Mouse (Mus musculus): Measurements from ENCODE around the gene 1700001P01Rik. TPM values are rescaled to one million over a fixed set of nuclear protein-coding genes. Genes with fewer than 3 reads are reported as not detected.

Gene 1700001P01Rik
- polyA plus RNA-seq, 1 experiment from 2014 or later, result not detected

DNA sequence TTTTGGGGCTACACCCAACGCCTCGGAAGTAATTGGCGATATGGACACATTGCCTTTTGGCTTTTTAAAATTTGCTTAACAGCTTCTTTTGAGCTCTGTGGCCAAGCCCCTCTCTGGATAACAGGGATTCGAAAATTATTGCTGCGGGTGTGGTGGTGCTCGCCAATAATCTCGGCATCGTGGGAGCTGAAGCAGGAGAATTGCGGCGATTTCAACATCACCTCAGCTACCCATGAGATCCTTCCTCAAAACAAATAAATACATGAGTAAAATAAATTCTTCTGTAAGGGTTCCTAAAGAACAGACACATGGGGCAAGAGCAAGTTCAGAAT lies 6.8 kb upstream of the 1700001P01Rik start:
- H3K27ac ChIP-seq, result peak overlapping the region; percentile 94
- peaks cover 13% of the 10 kb centered on the region for H3K4me1 ChIP-seq
- peaks cover 33% of the 10 kb centered on the region for H3K36me3 ChIP-seq
- H3K4me2 ChIP-seq (replicated peaks), result peak overlapping the region; percentile 51
- no peaks in the 10 kb centered on the region for H3K27me3 ChIP-seq
- peak overlapping the region; percentile 94 for H3K4me3 ChIP-seq
- peak overlapping the region; percentile 64 for H3K9ac ChIP-seq
- WGBS, result 1% methylated on average over 10 of the region's 10 CpGs
- ATAC-seq (ENCODE audit: insufficient number of reproducible peaks, insufficient read depth, low FRiP score, low TSS enrichment), result peak; percentile 29; the same call in 1 of the 2 replicates
- H3K9me3 ChIP-seq, result no peaks in the 10 kb centered on the region

- no peaks in the 10 kb centered on the region for H3K27me3 ChIP-seq
- H3K9me3 ChIP-seq, result no peaks in the 10 kb centered on the region
- H3K9ac ChIP-seq, result peak within 1 kb of the TSS; percentile 99
- peaks cover 39% of the 10 kb centered on the region for H3K36me3 ChIP-seq
- H3K4me1 ChIP-seq, result peaks cover 13% of the 10 kb centered on the region
- H3K4me2 ChIP-seq (replicated peaks), result peak within 1 kb of the TSS; percentile 51
- peak within 1 kb of the TSS; percentile 94 for H3K4me3 ChIP-seq
- peak within 1 kb of the TSS; percentile 94 for H3K27ac ChIP-seq
- ATAC-seq (ENCODE audit: insufficient number of reproducible peaks, insufficient read depth, low FRiP score, low TSS enrichment), result peak; percentile 93
- WGBS, result under 1% methylated on average over 67 of the region's 67 CpGs
These were observed 6.3 kb upstream of the 1700001P01Rik start, which contains the start of gene Rpl23 for GRCm38 (mm10) chr11:97781832-97782563. Gene Rpl23, minus strand, starts transcription at chr11:97782437.

- Histone ChIP-seq H3K27ac (peak overlapping the region; percentile 94), H3K36me3 (peaks cover 44% of the 10 kb centered on the region), H3K27me3 (no peaks in the 10 kb centered on the region), H3K4me1 (peaks cover 13% of the 10 kb centered on the region), H3K9ac (peak overlapping the region; percentile 99), H3K9me3 (no peaks in the 10 kb centered on the region), H3K4me3 (peak overlapping the region; percentile 94), H3K4me2 (replicated peaks) (peak overlapping the region; percentile 51)
- ATAC-seq (ENCODE audit: insufficient number of reproducible peaks, insufficient read depth, low FRiP score, low TSS enrichment), result no peak
- WGBS, result 4% methylated on average over 11 of the region's 11 CpGs
These were observed 5.7 kb upstream of the 1700001P01Rik start for GRCm38 (mm10) chr11:97781478-97781831.

DNA sequence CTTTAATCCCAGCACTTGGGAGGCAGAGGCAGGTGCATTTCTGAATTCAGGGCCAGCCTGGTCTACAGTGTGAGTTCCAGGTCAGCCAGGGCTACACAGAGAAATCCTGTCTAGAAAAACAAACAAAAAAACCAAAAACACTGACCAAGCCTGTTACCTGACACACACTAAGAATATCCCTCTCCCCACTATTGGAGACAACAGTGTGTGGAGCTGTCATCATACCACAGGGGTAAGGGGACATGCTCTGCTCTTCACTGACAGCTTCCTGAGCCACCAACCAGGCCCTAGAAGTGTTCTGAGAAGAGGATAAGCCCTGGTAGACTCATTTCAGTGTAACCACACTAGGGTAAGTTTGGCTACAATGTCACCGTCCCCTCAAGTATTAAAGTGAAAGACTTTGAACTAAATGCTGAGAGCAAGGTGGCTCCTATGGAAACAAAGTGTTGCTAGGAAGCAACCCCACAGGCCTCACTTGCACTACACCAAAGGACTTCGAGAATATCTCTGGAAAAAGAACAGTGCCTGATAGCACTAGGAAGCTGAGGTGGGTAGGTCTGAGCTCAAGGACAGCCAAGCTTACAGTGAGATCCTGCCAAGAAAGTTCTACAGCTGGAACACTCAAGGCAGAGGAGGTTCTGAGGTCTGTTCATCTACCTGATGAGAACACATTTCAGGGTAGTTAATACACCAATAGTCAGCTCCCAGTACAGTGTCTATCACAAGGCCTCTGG lies 4.4 kb upstream of the 1700001P01Rik start:
- no peak for ATAC-seq (ENCODE audit: insufficient number of reproducible peaks, insufficient read depth, low FRiP score, low TSS enrichment)
- 92% methylated on average over 2 of the region's 2 CpGs for WGBS
- Histone ChIP-seq H3K4me2 (replicated peaks) (peak overlapping the region; percentile 51), H3K36me3 (peaks cover 48% of the 10 kb centered on the region), H3K9me3 (no peaks in the 10 kb centered on the region), H3K9ac (peak overlapping the region; percentile 30; the same call in 1 of the 2 replicates), H3K4me3 (peak overlapping the region; percentile 94; the same call in 1 of the 2 replicates), H3K4me1 (peaks cover 13% of the 10 kb centered on the region), H3K27ac (no peak overlapping the region), H3K27me3 (no peaks in the 10 kb centered on the region)

DNA sequence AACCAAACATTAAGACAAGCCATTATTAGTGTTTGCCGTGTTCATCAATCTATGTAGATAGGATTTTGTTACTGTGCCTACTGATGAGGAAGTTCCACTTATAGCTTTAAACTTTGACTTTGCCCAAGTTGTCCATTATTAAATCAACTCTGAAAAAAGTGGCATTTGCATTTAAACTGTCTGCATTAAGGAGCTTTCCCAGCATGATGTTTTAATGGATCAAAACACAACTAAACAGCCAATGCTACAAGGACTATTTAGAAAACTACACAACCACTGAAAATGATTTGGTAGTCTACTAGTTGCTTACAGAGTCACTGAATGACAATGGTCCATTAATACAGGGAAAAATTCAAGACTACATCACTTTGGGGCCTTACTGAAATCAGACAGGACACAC lies 3.2 kb upstream of the 1700001P01Rik start:
- peaks cover 48% of the 10 kb centered on the region for H3K36me3 ChIP-seq
- no peaks in the 10 kb centered on the region for H3K9me3 ChIP-seq
- no peak overlapping the region for H3K9ac ChIP-seq
- no peak overlapping the region for H3K4me3 ChIP-seq
- ATAC-seq (ENCODE audit: insufficient number of reproducible peaks, insufficient read depth, low FRiP score, low TSS enrichment), result no peak
- H3K27ac ChIP-seq, result no peak overlapping the region
- H3K4me1 ChIP-seq, result peaks cover 13% of the 10 kb centered on the region
- no peak overlapping the region for H3K4me2 ChIP-seq (replicated peaks)
- no peaks in the 10 kb centered on the region for H3K27me3 ChIP-seq
- 96% methylated on average over 1 of the region's 1 CpGs for WGBS

GRCm38 (mm10) chr11:97777129-97777529 lies 1.4 kb upstream of the 1700001P01Rik start:
- no peak overlapping the region for H3K27ac ChIP-seq
- WGBS, result 40% methylated on average over 2 of the region's 2 CpGs
- no peak overlapping the region for H3K4me2 ChIP-seq (replicated peaks)
- H3K36me3 ChIP-seq, result peaks cover 48% of the 10 kb centered on the region
- H3K4me3 ChIP-seq, result no peak overlapping the region
- H3K4me1 ChIP-seq, result peaks cover 13% of the 10 kb centered on the region
- H3K27me3 ChIP-seq, result no peaks in the 10 kb centered on the region
- ATAC-seq (ENCODE audit: insufficient number of reproducible peaks, insufficient read depth, low FRiP score, low TSS enrichment), result peak; percentile 32; the same call in 1 of the 2 replicates
- H3K9ac ChIP-seq, result no peak overlapping the region
- H3K9me3 ChIP-seq, result no peaks in the 10 kb centered on the region

DNA sequence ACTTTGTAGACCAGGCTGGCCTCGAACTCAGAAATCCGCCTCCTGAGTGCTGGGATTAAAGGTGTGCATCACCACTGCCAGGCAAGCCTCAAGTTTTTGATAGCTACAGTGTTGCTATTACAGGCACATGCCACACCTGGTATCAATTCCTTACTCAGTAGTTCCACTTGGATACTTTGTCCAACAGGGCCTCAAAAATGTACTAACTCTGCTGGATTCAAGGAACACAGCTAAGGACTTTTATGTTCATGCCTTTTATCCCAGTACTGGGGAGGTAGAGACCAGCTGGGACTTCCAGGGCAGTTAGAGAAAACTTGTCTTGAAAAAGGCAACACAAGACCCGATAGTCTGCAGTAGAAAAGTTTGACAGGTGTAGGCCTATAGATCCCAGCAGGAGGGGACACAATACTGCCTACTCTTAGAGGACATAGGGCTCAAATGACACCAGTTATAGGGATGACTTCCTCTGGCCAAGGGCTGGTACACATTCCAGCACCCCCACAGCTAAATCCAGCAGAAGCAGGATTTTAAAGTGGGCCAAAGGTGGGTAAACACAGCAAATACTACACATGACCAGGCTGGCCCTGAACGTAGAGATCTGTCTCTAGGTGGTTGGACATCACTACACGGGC lies 895 bp upstream of the 1700001P01Rik start:
- ATAC-seq (ENCODE audit: insufficient number of reproducible peaks, insufficient read depth, low FRiP score, low TSS enrichment), result 0 out of 2 replicates have a peak, but pooled peaks have one; percentile 29
- no peak overlapping the region for H3K4me3 ChIP-seq
- 55% methylated on average over 5 of the region's 5 CpGs for WGBS

DNA sequence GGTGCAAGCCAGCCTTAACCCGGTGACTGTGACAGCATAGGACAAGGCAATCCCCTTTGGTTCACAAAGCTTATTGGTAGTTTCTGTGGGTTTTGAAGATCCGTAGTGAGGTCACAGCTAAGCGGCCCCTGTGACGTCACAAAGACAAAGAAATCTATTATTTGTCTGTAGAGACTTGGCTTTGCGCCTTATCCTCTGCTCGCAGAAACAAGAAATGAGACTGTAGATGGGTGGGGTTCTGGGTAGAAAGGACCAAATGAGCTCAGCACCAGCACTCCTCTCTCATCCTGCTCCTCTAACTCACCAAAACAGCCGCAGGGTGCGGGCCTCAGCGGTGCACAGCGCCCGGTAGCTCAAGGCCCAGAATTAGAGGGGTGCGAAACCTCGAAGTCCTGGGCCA lies 532 bp downstream of the 1700001P01Rik start:
- H3K9me3 ChIP-seq, result no peaks in the 10 kb centered on the region
- no peak overlapping the region for H3K4me2 ChIP-seq (replicated peaks)
- peaks cover 5% of the 10 kb centered on the region for H3K4me1 ChIP-seq
- H3K9ac ChIP-seq, result no peak overlapping the region
- H3K4me3 ChIP-seq, result no peak overlapping the region
- no peaks in the 10 kb centered on the region for H3K27me3 ChIP-seq
- 79% methylated on average over 13 of the region's 13 CpGs for WGBS
- ATAC-seq (ENCODE audit: insufficient number of reproducible peaks, insufficient read depth, low FRiP score, low TSS enrichment), result no peak
- H3K27ac ChIP-seq, result no peak overlapping the region
- peaks cover 39% of the 10 kb centered on the region for H3K36me3 ChIP-seq

More for the DNA sequence above, 895 bp upstream of the 1700001P01Rik start:
- peaks cover 48% of the 10 kb centered on the region for H3K36me3 ChIP-seq
- peaks cover 13% of the 10 kb centered on the region for H3K4me1 ChIP-seq
- no peak overlapping the region for H3K9ac ChIP-seq
- H3K4me2 ChIP-seq (replicated peaks), result no peak overlapping the region
- no peak overlapping the region for H3K27ac ChIP-seq
- no peaks in the 10 kb centered on the region for H3K27me3 ChIP-seq
- no peaks in the 10 kb centered on the region for H3K9me3 ChIP-seq

- no peak for ATAC-seq (ENCODE audit: insufficient number of reproducible peaks, insufficient read depth, low FRiP score, low TSS enrichment)
- H3K4me1 ChIP-seq, result no peaks in the 10 kb centered on the region; the same call in 1 of the 2 replicates
- no peaks in the 10 kb centered on the region for H3K27me3 ChIP-seq
- H3K4me2 ChIP-seq (replicated peaks), result no peak overlapping the region
- H3K27ac ChIP-seq, result no peak overlapping the region
- WGBS, result 82% methylated on average over 14 of the region's 14 CpGs
- H3K4me3 ChIP-seq, result no peak overlapping the region
- peaks cover 3% of the 10 kb centered on the region for H3K36me3 ChIP-seq
- H3K9ac ChIP-seq, result no peak overlapping the region
- no peaks in the 10 kb centered on the region for H3K9me3 ChIP-seq
These were observed 4.3 kb downstream of the 1700001P01Rik start for GRCm38 (mm10) chr11:97771410-97771809.

DNA sequence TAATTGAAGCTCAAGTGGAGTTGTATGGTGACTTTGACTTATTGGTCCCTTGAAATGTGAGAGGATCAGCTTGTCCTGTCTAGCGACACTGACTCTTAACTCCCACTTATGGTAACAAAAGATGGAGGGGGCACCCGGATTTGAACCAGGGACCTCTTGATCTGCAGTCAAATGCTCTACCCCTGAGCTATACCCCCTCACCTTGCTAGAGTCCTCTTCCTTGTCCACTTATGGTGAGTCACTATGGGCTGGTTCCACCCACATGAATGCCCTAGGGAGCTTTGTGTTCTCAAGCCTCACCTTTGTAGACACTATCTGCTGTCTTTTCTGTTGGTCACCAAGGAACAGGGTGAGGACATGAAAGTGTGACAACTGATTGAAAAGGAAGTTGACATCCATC lies 6.0 kb downstream of the 1700001P01Rik start:
- H3K9me3 ChIP-seq, result no peaks in the 10 kb centered on the region
- H3K27me3 ChIP-seq, result no peaks in the 10 kb centered on the region
- H3K4me1 ChIP-seq, result peaks cover 12% of the 10 kb centered on the region; the same call in 1 of the 2 replicates
- H3K27ac ChIP-seq, result no peak overlapping the region
- H3K36me3 ChIP-seq, result no peaks in the 10 kb centered on the region
- ATAC-seq (ENCODE audit: insufficient number of reproducible peaks, insufficient read depth, low FRiP score, low TSS enrichment), result no peak
- WGBS, result 45% methylated on average over 2 of the region's 2 CpGs
- H3K9ac ChIP-seq, result no peak overlapping the region
- no peak overlapping the region for H3K4me2 ChIP-seq (replicated peaks)
- H3K4me3 ChIP-seq, result no peak overlapping the region

- WGBS, result under 1% methylated on average over 38 of the region's 38 CpGs
- Histone ChIP-seq H3K9me3 (no peaks in the 10 kb centered on the region), H3K36me3 (peaks cover 24% of the 10 kb centered on the region), H3K9ac (peak within 1 kb of the TSS; percentile 87), H3K4me2 (replicated peaks) (peak within 1 kb of the TSS; percentile 84), H3K4me1 (peaks cover 13% of the 10 kb centered on the region; the same call in 1 of the 2 replicates), H3K27ac (peak within 1 kb of the TSS; percentile 89), H3K4me3 (peak within 1 kb of the TSS; percentile 94), H3K27me3 (no peaks in the 10 kb centered on the region)
- peak; percentile 85 for ATAC-seq (ENCODE audit: insufficient number of reproducible peaks, insufficient read depth, low FRiP score, low TSS enrichment)
These were observed 9.4 kb downstream of the 1700001P01Rik start, which contains the start of gene Cwc25 for GRCm38 (mm10) chr11:97766154-97766881. Gene Cwc25, minus strand, starts transcription at chr11:97766556.
